Mouse (Mus musculus): Measurements from ENCODE around the gene Hist1h2bk. TPM values are rescaled to one million over a fixed set of nuclear protein-coding genes. Genes with fewer than 3 reads are reported as not detected.

Hist1h2bk gene
- 1,000 to 10,000 TPM; 1,315 to 1,407 TPM for total RNA-seq (2023)

GRCm38 (mm10) chr13:22035267-22036148 lies at the start of gene Hist1h2bk, which contains the start of gene Hist1h2ah:
Hist1h2bk (plus strand) TSS chr13:22035870.
Hist1h2ah (minus strand) TSS chr13:22035568.

GRCm38 (mm10) chr13:22009642-22010041 lies 26.0 kb upstream of the Hist1h2bk start, which contains the start of gene Prss16:
Prss16 (minus strand) TSS chr13:22009742.

GRCm38 (mm10) chr13:22041142-22041536 lies 5.5 kb downstream of the Hist1h2bk start, which contains the start of gene Hist1h4i:
Hist1h4i (minus strand) TSS chr13:22041362.

GRCm38 (mm10) chr13:22042568-22043502 lies 7.2 kb downstream of the Hist1h2bk start, which contains the start of the genes Hist1h2ag and Hist1h2bj:
Hist1h2ag (minus strand) TSS chr13:22042944.
Hist1h2bj (plus strand) TSS chr13:22043214.

GRCm38 (mm10) chr13:22084140-22084539 lies 48.5 kb downstream of the Hist1h2bk start, which contains the start of gene Vmn1r188:
Vmn1r188 (plus strand) TSS chr13:22084440.

Other genes with a start within 250 kb of the Hist1h2bk start
- gene Hist1h2an, start 248.7 kb upstream of the Hist1h2bk start, total RNA-seq (2023): 100 to 1,000 TPM; 204 to 209 TPM
- gene Hist1h2bp, start 248.4 kb upstream of the Hist1h2bk start, total RNA-seq (2023): 100 to 1,000 TPM; 485 to 544 TPM
- 1,000 to 10,000 TPM; 1,192 to 1,249 TPM for gene Hist1h2bq, start 225.7 kb upstream of the Hist1h2bk start, total RNA-seq (2023)
- 1,000 to 10,000 TPM; 2,019 to 2,366 TPM for gene Hist1h2ao, start 225.4 kb upstream of the Hist1h2bk start, total RNA-seq (2023)
- 1,000 to 10,000 TPM; 1,248 to 1,288 TPM for gene Hist1h4m, start 224.1 kb upstream of the Hist1h2bk start, total RNA-seq (2023)
- 100 to 1,000 TPM; 891 to 923 TPM for gene Hist1h4n, start 203.7 kb upstream of the Hist1h2bk start, total RNA-seq (2023)
- 100 to 1,000 TPM; 561 to 647 TPM for gene Hist1h2ap, start 202.4 kb upstream of the Hist1h2bk start, total RNA-seq (2023)
- 1,000 to 10,000 TPM; 1,178 to 1,241 TPM for gene Hist1h2br, start 202.1 kb upstream of the Hist1h2bk start, total RNA-seq (2023)
- gene Zfp184, start 90.8 kb upstream of the Hist1h2bk start, total RNA-seq (2023): under 1 TPM; 0.69 to 0.84 TPM
- gene Pom121l2, start 54.7 kb upstream of the Hist1h2bk start, total RNA-seq (2023): not detected
- 1 to 10 TPM; 2.3 to 2.7 TPM for gene Prss16, start 26.1 kb upstream of the Hist1h2bk start, total RNA-seq (2023)
- gene Hist1h2ah, start 302 bp upstream of the Hist1h2bk start, total RNA-seq (2023): 100 to 1,000 TPM; 377 to 380 TPM
- gene Hist1h4i, start 5.5 kb downstream of the Hist1h2bk start, total RNA-seq (2023): 100 to 1,000 TPM; 483 to 504 TPM
- 1,000 to 10,000 TPM in 1 of 2 experiments, 100 to 1,000 TPM in 1; 911 to 1,015 TPM for gene Hist1h2ag, start 7.1 kb downstream of the Hist1h2bk start, total RNA-seq (2023)
- 1,000 to 10,000 TPM in 1 of 2 experiments, 100 to 1,000 TPM in 1; 957 to 1,065 TPM for gene Hist1h2bj, start 7.3 kb downstream of the Hist1h2bk start, total RNA-seq (2023)
- gene Vmn1r188, start 48.6 kb downstream of the Hist1h2bk start, total RNA-seq (2023): not detected
- gene Vmn1r189, start 70.0 kb downstream of the Hist1h2bk start, total RNA-seq (2023): not detected
- not detected for gene Vmn1r191, start 148.1 kb downstream of the Hist1h2bk start, total RNA-seq (2023)
- not detected for gene Vmn1r192, start 155.3 kb downstream of the Hist1h2bk start, total RNA-seq (2023)
- not detected for gene Vmn1r193, start 187.3 kb downstream of the Hist1h2bk start, total RNA-seq (2023)
- gene Vmn1r194, start 208.3 kb downstream of the Hist1h2bk start, total RNA-seq (2023): not detected
- gene Vmn1r195, start 234.7 kb downstream of the Hist1h2bk start, total RNA-seq (2023): not detected

All from neutrophil, adult 59 days (primary cell).